Mouse (Mus musculus): ENCODE measurements around the gene Rmdn3. TPM values are rescaled to one million over a fixed set of nuclear protein-coding genes. Genes with fewer than 3 reads are reported as not detected.

Gene Rmdn3
- polyA plus RNA-seq (2012; rRNA removed): 58.4 and 62.0 TPM in 2 replicates

GRCm38 (mm10) chr2:119156681-119157572 lies at the start of gene Rmdn3:
Gene Rmdn3 (minus strand): TSS chr2:119157034.
- H3K27ac ChIP-seq (ENCODE audit: insufficient read depth, low read length): no peak within 1 kb of the TSS
- H3K4me1 ChIP-seq (ENCODE audit: control insufficient read depth, insufficient read depth, low read length): peaks cover 1% of the 10 kb centered on the region; the same call in 1 of the 2 replicates
- H3K4me3 ChIP-seq (ENCODE audit: insufficient read depth, low read length): peak within 1 kb of the TSS; percentile 60
- no peak for TF ChIP-seq CTCF (IDR thresholded peaks at IDR 0.05; ENCODE audit: extremely low read depth, insufficient read depth, low read length)
- TF ChIP-seq POLR2A (IDR thresholded peaks at IDR 0.05; ENCODE audit: extremely low read depth, insufficient read depth, low read length): peak; percentile 89

DNA sequence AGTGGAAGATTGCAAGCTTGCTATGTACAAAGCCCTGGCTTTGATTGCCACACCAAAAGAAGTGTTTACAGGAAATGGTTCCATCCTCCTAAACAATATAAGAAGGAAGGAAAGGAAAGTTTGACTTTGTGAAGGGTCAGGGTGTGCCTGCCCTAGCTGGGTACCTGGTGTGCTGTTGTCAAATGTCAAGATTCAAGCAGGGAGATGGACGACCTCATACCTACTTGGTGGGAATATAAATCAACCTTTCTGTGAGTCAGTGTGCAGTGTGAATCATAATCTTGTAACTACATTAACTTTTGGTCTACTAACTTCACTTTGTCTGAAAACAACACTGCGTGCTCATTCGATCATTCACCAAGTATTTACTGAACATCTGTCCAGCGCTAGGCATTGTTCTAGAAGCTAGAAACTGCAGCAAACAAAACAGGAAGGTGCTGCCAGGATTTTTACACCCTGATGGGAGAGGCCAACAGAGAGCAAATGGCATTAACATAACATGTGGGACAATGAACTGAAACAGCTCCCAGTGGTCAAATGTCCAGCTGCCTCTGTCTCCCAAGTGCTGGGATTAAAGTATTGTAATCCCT lies 47.1 kb upstream of the Rmdn3 start:
- no peak overlapping the region for H3K27ac ChIP-seq (ENCODE audit: insufficient read depth, low read length)
- H3K4me3 ChIP-seq (ENCODE audit: insufficient read depth, low read length): no peak overlapping the region
- TF ChIP-seq POLR2A (IDR thresholded peaks at IDR 0.05; ENCODE audit: extremely low read depth, insufficient read depth, low read length) (no peak), CTCF (IDR thresholded peaks at IDR 0.05; ENCODE audit: extremely low read depth, insufficient read depth, low read length) (no peak)
- H3K4me1 ChIP-seq (ENCODE audit: control insufficient read depth, insufficient read depth, low read length): peaks cover 3% of the 10 kb centered on the region; the same call in 1 of the 2 replicates

DNA sequence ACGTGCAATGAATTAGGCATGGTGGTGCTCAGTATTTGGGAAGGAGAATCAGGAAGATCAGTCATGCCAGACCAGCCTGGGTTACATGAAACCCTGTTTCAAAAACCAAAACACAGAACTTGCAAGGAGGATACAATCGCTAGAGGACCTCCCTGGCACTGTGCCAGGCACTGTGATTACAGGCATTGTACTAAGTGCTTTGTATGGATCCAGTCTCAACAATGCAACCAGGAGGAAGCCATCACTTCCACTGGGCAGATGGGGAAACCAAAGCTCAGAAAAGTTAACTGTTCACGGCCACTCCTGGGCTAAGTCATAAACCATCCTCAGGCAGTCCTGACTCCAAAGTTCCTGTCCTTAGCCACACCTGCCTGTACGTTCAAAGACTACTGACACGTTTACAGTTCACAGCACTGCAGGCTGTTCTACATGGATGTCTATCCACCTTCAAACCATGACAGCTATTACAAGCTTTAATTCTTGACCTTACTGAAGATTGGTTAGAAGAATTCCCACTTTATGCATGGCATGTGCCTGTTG lies 46.1 kb upstream of the Rmdn3 start:
- TF ChIP-seq POLR2A (IDR thresholded peaks at IDR 0.05; ENCODE audit: extremely low read depth, insufficient read depth, low read length) (no peak), CTCF (IDR thresholded peaks at IDR 0.05; ENCODE audit: extremely low read depth, insufficient read depth, low read length) (no peak)
- H3K27ac ChIP-seq (ENCODE audit: insufficient read depth, low read length): no peak overlapping the region
- peaks cover 3% of the 10 kb centered on the region; the same call in 1 of the 2 replicates for H3K4me1 ChIP-seq (ENCODE audit: control insufficient read depth, insufficient read depth, low read length)
- H3K4me3 ChIP-seq (ENCODE audit: insufficient read depth, low read length): no peak overlapping the region

GRCm38 (mm10) chr2:119198934-119199333 lies 42.1 kb upstream of the Rmdn3 start:
- TF ChIP-seq POLR2A (IDR thresholded peaks at IDR 0.05; ENCODE audit: extremely low read depth, insufficient read depth, low read length): no peak
- TF ChIP-seq CTCF (IDR thresholded peaks at IDR 0.05; ENCODE audit: extremely low read depth, insufficient read depth, low read length): no peak
- Histone ChIP-seq H3K4me1 (ENCODE audit: control insufficient read depth, insufficient read depth, low read length) (peaks cover 3% of the 10 kb centered on the region; the same call in 1 of the 2 replicates), H3K4me3 (ENCODE audit: insufficient read depth, low read length) (no peak overlapping the region), H3K27ac (ENCODE audit: insufficient read depth, low read length) (no peak overlapping the region)

DNA sequence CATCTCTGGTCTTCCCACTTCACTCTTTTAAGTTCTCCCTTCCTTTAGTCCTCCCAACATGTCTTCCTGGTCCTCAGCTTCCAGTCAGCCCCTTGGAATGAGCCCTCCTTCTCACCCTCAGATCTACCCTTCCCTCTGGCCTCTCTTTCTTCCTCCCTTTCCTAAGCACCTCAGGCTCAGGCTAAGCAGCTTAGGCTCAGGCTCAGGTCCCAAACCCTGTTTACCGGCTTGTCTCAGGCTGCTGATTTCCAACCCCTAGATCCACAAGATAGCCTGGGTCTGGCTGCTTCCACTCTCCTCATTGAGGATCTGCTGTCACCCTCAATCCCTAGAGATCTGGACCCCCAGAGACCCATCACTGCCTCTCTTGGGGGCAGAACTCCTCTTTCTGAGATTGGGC lies 41.2 kb upstream of the Rmdn3 start:
- no peak overlapping the region for H3K27ac ChIP-seq (ENCODE audit: insufficient read depth, low read length)
- TF ChIP-seq POLR2A (IDR thresholded peaks at IDR 0.05; ENCODE audit: extremely low read depth, insufficient read depth, low read length) (no peak), CTCF (IDR thresholded peaks at IDR 0.05; ENCODE audit: extremely low read depth, insufficient read depth, low read length) (no peak)
- no peak overlapping the region for H3K4me3 ChIP-seq (ENCODE audit: insufficient read depth, low read length)
- peaks cover 5% of the 10 kb centered on the region; the same call in 1 of the 2 replicates for H3K4me1 ChIP-seq (ENCODE audit: control insufficient read depth, insufficient read depth, low read length)

DNA sequence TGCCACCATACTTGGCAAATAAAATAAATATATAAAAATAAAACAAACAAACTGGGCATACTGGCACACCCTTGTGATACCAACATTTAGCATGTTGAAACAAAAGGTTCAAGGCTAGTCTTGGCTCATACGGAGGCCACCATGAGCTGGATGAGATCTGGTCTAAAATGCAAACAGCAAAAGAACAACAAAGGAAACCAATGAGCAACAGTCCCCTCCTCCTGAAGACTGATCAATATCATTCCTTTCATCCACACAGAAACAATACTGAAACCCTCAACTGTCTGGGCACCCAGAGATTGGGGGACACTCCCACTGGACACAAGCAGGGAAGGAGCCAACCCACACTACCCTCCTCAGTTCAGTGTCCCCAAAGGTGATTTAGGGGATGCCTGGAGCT lies 40.7 kb upstream of the Rmdn3 start:
- TF ChIP-seq POLR2A (IDR thresholded peaks at IDR 0.05; ENCODE audit: extremely low read depth, insufficient read depth, low read length) (no peak), CTCF (IDR thresholded peaks at IDR 0.05; ENCODE audit: extremely low read depth, insufficient read depth, low read length) (no peak)
- no peak overlapping the region for H3K4me3 ChIP-seq (ENCODE audit: insufficient read depth, low read length)
- H3K4me1 ChIP-seq (ENCODE audit: control insufficient read depth, insufficient read depth, low read length): peaks cover 5% of the 10 kb centered on the region; the same call in 1 of the 2 replicates
- no peak overlapping the region for H3K27ac ChIP-seq (ENCODE audit: insufficient read depth, low read length)

GRCm38 (mm10) chr2:119196316-119197108 lies 39.7 kb upstream of the Rmdn3 start:
- Histone ChIP-seq H3K27ac (ENCODE audit: insufficient read depth, low read length) (no peak overlapping the region), H3K4me3 (ENCODE audit: insufficient read depth, low read length) (no peak overlapping the region), H3K4me1 (ENCODE audit: control insufficient read depth, insufficient read depth, low read length) (peaks cover 5% of the 10 kb centered on the region; the same call in 1 of the 2 replicates)
- TF ChIP-seq POLR2A (IDR thresholded peaks at IDR 0.05; ENCODE audit: extremely low read depth, insufficient read depth, low read length) (no peak), CTCF (IDR thresholded peaks at IDR 0.05; ENCODE audit: extremely low read depth, insufficient read depth, low read length) (no peak)

DNA sequence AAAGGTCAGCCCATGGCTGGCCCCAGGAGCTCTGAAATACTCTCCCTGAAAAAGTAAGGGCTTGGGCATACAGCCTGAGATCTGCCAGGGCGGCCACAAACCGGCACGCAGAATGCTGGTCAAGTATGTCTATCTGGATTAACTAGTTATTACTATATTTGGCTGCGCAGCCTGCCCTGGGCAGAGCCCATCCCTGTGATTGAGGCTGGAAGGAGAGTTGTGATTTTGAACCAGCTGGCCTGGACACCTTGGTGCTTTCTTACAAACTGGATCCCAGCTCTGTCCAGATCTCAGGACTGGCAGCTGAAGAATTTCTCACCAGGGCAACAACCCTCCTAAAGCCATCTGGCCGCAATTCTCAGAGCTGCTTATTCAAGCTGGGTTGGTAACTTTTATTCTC lies 37.3 kb upstream of the Rmdn3 start:
- peaks cover 2% of the 10 kb centered on the region; the same call in 1 of the 2 replicates for H3K4me1 ChIP-seq (ENCODE audit: control insufficient read depth, insufficient read depth, low read length)
- H3K4me3 ChIP-seq (ENCODE audit: insufficient read depth, low read length): no peak overlapping the region
- no peak overlapping the region for H3K27ac ChIP-seq (ENCODE audit: insufficient read depth, low read length)
- TF ChIP-seq POLR2A (IDR thresholded peaks at IDR 0.05; ENCODE audit: extremely low read depth, insufficient read depth, low read length): no peak

- Histone ChIP-seq H3K4me3 (ENCODE audit: insufficient read depth, low read length) (no peak overlapping the region), H3K4me1 (ENCODE audit: control insufficient read depth, insufficient read depth, low read length) (peaks cover 2% of the 10 kb centered on the region; the same call in 1 of the 2 replicates), H3K27ac (ENCODE audit: insufficient read depth, low read length) (no peak overlapping the region)
- TF ChIP-seq POLR2A (IDR thresholded peaks at IDR 0.05; ENCODE audit: extremely low read depth, insufficient read depth, low read length) (no peak), CTCF (IDR thresholded peaks at IDR 0.05; ENCODE audit: extremely low read depth, insufficient read depth, low read length) (no peak)
Observed at GRCm38 (mm10) chr2:119190969-119191368, 34.1 kb upstream of the Rmdn3 start.
